Mouse (Mus musculus): Measurements from ENCODE around the gene Htra1. TPM values are rescaled to one million over a fixed set of nuclear protein-coding genes. Genes with fewer than 3 reads are reported as not detected.

Htra1 gene
- total RNA-seq, 2 experiments from 2014 or later, result 23.9 to 32.6 TPM

GRCm38 (mm10) chr7:130977794-130978521 lies 42.0 kb downstream of the Htra1 start:
- peak overlapping the region; percentile 73 for H3K27ac ChIP-seq
- intact Hi-C loops (cut with DNase I), result no loop called here

GRCm38 (mm10) chr7:130978545-130978944 lies 42.6 kb downstream of the Htra1 start:
- no peak for DNase-seq
- intact Hi-C loops (cut with DNase I), result no loop called here
- Histone ChIP-seq H3K4me3 (no peak overlapping the region), H3K27ac (peak overlapping the region; percentile 73)
- no peak for TF ChIP-seq CTCF (IDR thresholded peaks at IDR 0.05)

More at GRCm38 (mm10) chr7:130977794-130978521, 42.0 kb downstream of the Htra1 start:
- H3K4me3 ChIP-seq, result no peak overlapping the region
- DNase-seq, result peak; percentile 87
- TF ChIP-seq CTCF (IDR thresholded peaks at IDR 0.05), result no peak

GRCm38 (mm10) chr7:130980130-130980529 lies 44.2 kb downstream of the Htra1 start:
- intact Hi-C loops (cut with DNase I), result loop anchor here (5.0 kb wide), 1 partner anchor 113 kb away; the partner anchor contains the start of gene Plekha1

GRCm38 (mm10) chr7:130982371-130982770 lies 46.5 kb downstream of the Htra1 start:
- no peak for TF ChIP-seq CTCF (IDR thresholded peaks at IDR 0.05)
- H3K27ac ChIP-seq, result no peak overlapping the region
- H3K4me3 ChIP-seq, result no peak overlapping the region
- intact Hi-C loops (cut with DNase I), result loop anchor here (5.0 kb wide), 1 partner anchor 115 kb away; the partner anchor contains the start of gene Plekha1
- no peak for DNase-seq

More at GRCm38 (mm10) chr7:130980130-130980529, 44.2 kb downstream of the Htra1 start:
- H3K4me3 ChIP-seq, result no peak overlapping the region
- H3K27ac ChIP-seq, result peak overlapping the region; percentile 62
- DNase-seq, result peak; percentile 58
- no peak for TF ChIP-seq CTCF (IDR thresholded peaks at IDR 0.05)

GRCm38 (mm10) chr7:130982881-130983280 lies 47.0 kb downstream of the Htra1 start:
- DNase-seq, result no peak
- no peak for TF ChIP-seq CTCF (IDR thresholded peaks at IDR 0.05)
- intact Hi-C loops (cut with DNase I), result loop anchor here (5.0 kb wide), 1 partner anchor 116 kb away; the partner anchor contains the start of gene Plekha1
- Histone ChIP-seq H3K27ac (no peak overlapping the region), H3K4me3 (no peak overlapping the region)

- intact Hi-C loops (cut with DNase I), result loop anchor here (5.0 kb wide), 1 partner anchor 117 kb away; the partner anchor contains the start of gene Plekha1
- no peak for TF ChIP-seq CTCF (IDR thresholded peaks at IDR 0.05)
- DNase-seq, result no peak
- H3K27ac ChIP-seq, result no peak overlapping the region
- no peak overlapping the region for H3K4me3 ChIP-seq
These were observed 48.4 kb downstream of the Htra1 start for GRCm38 (mm10) chr7:130984294-130984693.

- intact Hi-C loops (cut with DNase I), result no loop called here
- Histone ChIP-seq H3K4me3 (no peak overlapping the region), H3K27ac (no peak overlapping the region)
- TF ChIP-seq CTCF (IDR thresholded peaks at IDR 0.05), result no peak
- DNase-seq, result no peak
These were observed 49.3 kb downstream of the Htra1 start for GRCm38 (mm10) chr7:130985193-130985592.

- no peak for TF ChIP-seq CTCF (IDR thresholded peaks at IDR 0.05)
- DNase-seq, result no peak
- Histone ChIP-seq H3K4me3 (no peak overlapping the region), H3K27ac (no peak overlapping the region)
- intact Hi-C loops (cut with DNase I), result no loop called here
These were observed 49.8 kb downstream of the Htra1 start for GRCm38 (mm10) chr7:130985716-130986115.

GRCm38 (mm10) chr7:130988146-130988545 lies 52.2 kb downstream of the Htra1 start:
- no peak overlapping the region for H3K27ac ChIP-seq
- no peak overlapping the region for H3K4me3 ChIP-seq
- intact Hi-C loops (cut with DNase I), result no loop called here
- DNase-seq, result no peak
- no peak for TF ChIP-seq CTCF (IDR thresholded peaks at IDR 0.05)

GRCm38 (mm10) chr7:130989371-130989770 lies 53.5 kb downstream of the Htra1 start:
- no peak for TF ChIP-seq CTCF (IDR thresholded peaks at IDR 0.05)
- no peak for DNase-seq
- Histone ChIP-seq H3K4me3 (no peak overlapping the region), H3K27ac (no peak overlapping the region)
- intact Hi-C loops (cut with DNase I), result no loop called here

- Histone ChIP-seq H3K4me3 (no peak overlapping the region), H3K27ac (no peak overlapping the region)
- TF ChIP-seq CTCF (IDR thresholded peaks at IDR 0.05), result no peak
- intact Hi-C loops (cut with DNase I), result no loop called here
- DNase-seq, result no peak
These were observed 55.4 kb downstream of the Htra1 start for GRCm38 (mm10) chr7:130991174-130991789.

- Histone ChIP-seq H3K27ac (no peak overlapping the region), H3K4me3 (no peak overlapping the region)
- intact Hi-C loops (cut with DNase I), result no loop called here
- peak; percentile 76 for TF ChIP-seq CTCF (IDR thresholded peaks at IDR 0.05)
- no peak for DNase-seq
These were observed 58.0 kb downstream of the Htra1 start for GRCm38 (mm10) chr7:130993907-130994306.
